8 mouse cellular contexts compared by ENCODE assay signal in genomic region chr5:130078096-130078833, GRCm38 (mm10). TPM values are rescaled to one million over a fixed set of nuclear protein-coding genes. Genes with fewer than 3 reads are reported as not detected.
DNase-seq lines count a peak whose midpoint lies in the region; ATAC-seq lines count a peak whose summit lies in the region.

No protein-coding gene starts in this region.

- peaks cover 21% of the 10 kb centered on the region for H3K27me3 ChIP-seq in heart, embryonic 11.5 days (ENCODE audit: control insufficient read depth, insufficient read depth, low read length)
- H3K27me3 ChIP-seq in embryonic facial prominence, embryonic 15.5 days: no peaks in the 10 kb centered on the region

- no peak for ATAC-seq in heart, embryonic 11.5 days (replicated peaks; ENCODE audit: insufficient number of reproducible peaks, low FRiP score, low TSS enrichment)
- no peak for ATAC-seq in embryonic facial prominence, embryonic 15.5 days (ENCODE audit: insufficient number of reproducible peaks, low FRiP score, low TSS enrichment, low read depth)
- ATAC-seq in megakaryocyte progenitor cell, adult 5-6 weeks (replicated peaks; ENCODE audit: poor library complexity): peak; percentile 32
- no peak for ATAC-seq in cerebellum, adult (ENCODE audit: insufficient number of reproducible peaks, low FRiP score, low TSS enrichment)

- DNase-seq in heart, adult 11 months: no peak
- peak; percentile 68 for DNase-seq in A20 (ENCODE audit: low read depth, low spot score)
- DNase-seq in ovary, postnatal 36 days (ENCODE audit: low spot score): no peak
- DNase-seq in left cerebral cortex, postnatal 36 days (ENCODE audit: low spot score in 2 of 2): no peak

- 64% methylated on average over 9 of the region's 9 CpGs for WGBS in heart, embryonic 11.5 days (ENCODE audit: insufficient replicate concordance)
- WGBS in embryonic facial prominence, embryonic 15.5 days: 71% methylated on average over 9 of the region's 9 CpGs

- H3K36me3 ChIP-seq in heart, embryonic 11.5 days (ENCODE audit: control insufficient read depth, insufficient read depth, low read length): no peaks in the 10 kb centered on the region
- peaks cover 6% of the 10 kb centered on the region; the same call in 1 of the 2 replicates for H3K36me3 ChIP-seq in embryonic facial prominence, embryonic 15.5 days

- H3K9me3 ChIP-seq in heart, embryonic 11.5 days (replicated peaks; ENCODE audit: control insufficient read depth, low read length): 0 out of 2 replicates have a peak, but pooled peaks cover 3% of the 10 kb centered on the region
- no peaks in the 10 kb centered on the region for H3K9me3 ChIP-seq in embryonic facial prominence, embryonic 15.5 days (replicated peaks)

- no peak overlapping the region for H3K9ac ChIP-seq in heart, embryonic 11.5 days (ENCODE audit: low read depth, low read length)
- no peak overlapping the region for H3K9ac ChIP-seq in embryonic facial prominence, embryonic 15.5 days

- H3K27ac ChIP-seq in heart, embryonic 11.5 days (ENCODE audit: low read depth, low read length): 0 out of 2 replicates have a peak overlapping the region, but pooled peaks have one; percentile 35
- peak overlapping the region; percentile 68; the same call in 1 of the 2 replicates for H3K27ac ChIP-seq in embryonic facial prominence, embryonic 15.5 days (replicated peaks)

- no peak overlapping the region for H3K4me3 ChIP-seq in heart, embryonic 11.5 days (ENCODE audit: low read depth, low read length)
- no peak overlapping the region for H3K4me3 ChIP-seq in embryonic facial prominence, embryonic 15.5 days (replicated peaks)

- no peak overlapping the region for H3K4me2 ChIP-seq in heart, embryonic 11.5 days
- no peak overlapping the region for H3K4me2 ChIP-seq in embryonic facial prominence, embryonic 15.5 days (replicated peaks)

- H3K4me1 ChIP-seq in heart, embryonic 11.5 days (ENCODE audit: control insufficient read depth, insufficient read depth, low read length): 0 out of 2 replicates have a peak, but pooled peaks cover 3% of the 10 kb centered on the region
- H3K4me1 ChIP-seq in embryonic facial prominence, embryonic 15.5 days: peaks cover 16% of the 10 kb centered on the region

- intact Hi-C loops in left cerebral cortex, postnatal 36 days (cut with DNase I): no loop called here

RNA-seq across cellular contexts. Expression of gene Tpst1, which starts 5.1 kb away (rescaled TPM):
- polyA plus RNA-seq in heart, embryonic 11.5 days (2014; fragmentation: Nextera tagmentation; extraction: Ambion mirVana): 28.1 and 28.8 TPM in 2 replicates
- polyA plus RNA-seq in embryonic facial prominence, embryonic 15.5 days (2015; fragmentation: Nextera tagmentation; extraction: Ambion mirVana): 99.2 and 111 TPM in 2 replicates
- total RNA-seq in megakaryocyte progenitor cell, adult 5-6 weeks (2015): 10.6 and 10.7 TPM in 2 replicates
- 4.3 and 6.8 TPM in 2 replicates for total RNA-seq in megakaryocyte progenitor cell, adult 5-6 weeks (2017)
- 10 to 100 TPM; 33.2 to 35.3 TPM for total RNA-seq in left cerebral cortex, postnatal 36 days (2021)

RNA-seq across cellular contexts. Expression of gene Crcp, which starts 49.2 kb away (rescaled TPM):
- polyA plus RNA-seq in heart, embryonic 11.5 days (2014; fragmentation: Nextera tagmentation; extraction: Ambion mirVana): 21.0 and 22.1 TPM in 2 replicates
- 37.9 and 39.4 TPM in 2 replicates for polyA plus RNA-seq in embryonic facial prominence, embryonic 15.5 days (2015; fragmentation: Nextera tagmentation; extraction: Ambion mirVana)
- 39.3 and 40.3 TPM in 2 replicates for total RNA-seq in megakaryocyte progenitor cell, adult 5-6 weeks (2015)
- 36.6 and 62.7 TPM in 2 replicates for total RNA-seq in megakaryocyte progenitor cell, adult 5-6 weeks (2017)
- 10 to 100 TPM; 33.9 to 36.6 TPM for total RNA-seq in left cerebral cortex, postnatal 36 days (2021)

RNA-seq across cellular contexts. Expression of gene Asl, which starts 49.2 kb away (rescaled TPM):
- polyA plus RNA-seq in heart, embryonic 11.5 days (2014; fragmentation: Nextera tagmentation; extraction: Ambion mirVana): 18.2 and 18.6 TPM in 2 replicates
- polyA plus RNA-seq in embryonic facial prominence, embryonic 15.5 days (2015; fragmentation: Nextera tagmentation; extraction: Ambion mirVana): 30.0 and 30.4 TPM in 2 replicates
- total RNA-seq in megakaryocyte progenitor cell, adult 5-6 weeks (2015): 22.7 and 23.0 TPM in 2 replicates
- total RNA-seq in megakaryocyte progenitor cell, adult 5-6 weeks (2017): 19.2 and 32.1 TPM in 2 replicates
- 10 to 100 TPM; 17.7 to 19.9 TPM for total RNA-seq in left cerebral cortex, postnatal 36 days (2021)
